Mouse (Mus musculus) erythroblast, embryonic 14.5 days (primary cell): ENCODE measurements around the gene Tmem258.

Experiments
- GATA1 ChIP-seq: IDR thresholded peaks from 2 replicates; pipeline ENCODE4 v1.6.1; 2012; ENCODE audit warnings: low read length, inconsistent platforms, mixed read lengths
- TAL1 ChIP-seq: IDR thresholded peaks from 3 replicates; pipeline ENCODE4 v1.6.1; 2012; ENCODE audit warnings: low read length, inconsistent platforms, mixed read lengths

DNA sequence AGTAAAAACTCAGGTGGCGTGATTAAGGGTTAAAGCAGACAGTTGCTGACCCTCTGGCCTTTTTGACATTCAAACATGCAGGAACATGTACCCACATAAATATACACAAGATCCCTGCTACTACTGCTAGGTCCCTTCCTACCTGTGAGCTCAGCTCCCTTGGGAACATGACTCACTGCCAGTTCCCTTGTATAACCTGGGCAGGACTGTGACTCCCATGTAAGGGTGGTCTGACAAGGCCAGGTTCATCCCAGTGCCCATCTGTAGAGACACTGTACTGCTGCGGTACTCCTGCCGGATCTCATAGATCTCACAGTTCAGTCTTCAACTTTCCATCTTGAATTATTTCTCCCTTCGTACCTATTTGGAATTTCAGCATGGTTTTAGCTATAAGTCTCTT lies 6.7 kb upstream of the Tmem258 start:
- TF ChIP-seq GATA1 (no peak), TAL1 (no peak)
